Mouse (Mus musculus) brain, embryonic 14.5 days (tissue): ENCODE measurements around the gene Traf7. TPM values are rescaled to one million over a fixed set of nuclear protein-coding genes. Genes with fewer than 3 reads are reported as not detected.

Source experiments
- DNase-seq: peaks from one replicate; pipeline ENCODE4 v3.0.0-alpha.2; 2011; ENCODE audit warnings: low read depth
- CTCF ChIP-seq: fragments of 200-500 bp; IDR thresholded peaks from 2 replicates; pipeline ENCODE4 v1.5.1; 2012; ENCODE audit warnings: inconsistent platforms, mild to moderate bottlenecking, moderate library complexity, borderline replicate concordance; ENCODE audit not compliant: insufficient read depth, insufficient read length; ENCODE audit errors: extremely low read depth
- POLR2A ChIP-seq: fragments of 200-500 bp; IDR thresholded peaks from 2 replicates; pipeline ENCODE4 v1.6.1; 2012; ENCODE audit warnings: mild to moderate bottlenecking, inconsistent platforms, borderline replicate concordance; ENCODE audit not compliant: poor library complexity, insufficient read depth, insufficient read length, severe bottlenecking; ENCODE audit errors: extremely low read depth
- polyA plus RNA-seq: library from polyadenylated mRNA; depleted of rRNA; stranded (reverse); fragments of >200 nt; gene quantifications from 2 replicates; pipeline ENCODE4 v1.2.3, GENCODE M21; 2012; rRNA removed

The Traf7 gene
- polyA plus RNA-seq, 1 experiment: 310 TPM

DNA sequence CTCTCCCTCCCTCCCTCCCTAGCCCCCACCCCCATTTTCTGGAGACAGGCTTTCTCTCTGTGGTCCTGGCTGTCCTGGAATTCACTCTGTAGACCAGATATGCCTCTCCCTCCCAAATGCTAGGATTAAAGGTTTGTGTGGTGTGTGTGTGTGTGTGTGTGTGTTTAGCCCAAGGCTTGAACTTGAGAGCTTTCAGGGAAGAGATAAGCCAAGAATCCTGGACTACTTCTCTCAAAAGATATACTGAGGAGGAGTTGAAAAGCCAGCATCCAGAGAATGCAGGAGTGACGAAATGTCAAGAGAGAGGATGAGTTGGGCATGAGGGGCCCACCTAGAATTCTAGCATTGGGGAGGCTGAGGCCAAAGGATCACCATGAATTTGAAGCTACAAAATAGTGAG, 64.8 kb downstream of the Traf7 start:
- no peak for DNase-seq
- TF ChIP-seq POLR2A (no peak), CTCF (no peak)

DNA sequence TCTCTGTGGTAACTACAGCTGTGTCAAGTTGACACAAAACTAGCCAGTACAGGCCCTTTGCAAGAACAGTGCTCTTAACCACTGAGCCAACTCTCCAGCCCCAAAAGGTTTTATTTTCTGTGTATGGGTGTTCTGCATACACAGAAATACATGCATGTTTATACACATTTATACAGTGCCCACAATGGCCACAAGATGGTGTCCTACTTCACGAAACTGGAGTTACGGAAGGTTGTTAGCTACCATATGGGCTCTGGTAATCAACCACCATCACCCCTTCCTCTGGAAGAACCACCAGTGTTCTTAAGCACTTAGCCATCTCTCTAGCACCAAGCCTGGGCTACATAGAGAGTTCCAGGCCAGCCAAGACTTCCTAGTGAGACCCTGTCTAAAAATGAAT, 66.2 kb downstream of the Traf7 start:
- TF ChIP-seq CTCF (peak; percentile 19; the same call in 1 of the 2 replicates), POLR2A (no peak)
- DNase-seq: peak; percentile 38

Other genes with a start within 250 kb of the Traf7 start
- 0.29 and 0.40 TPM in 2 replicates for gene Abca17, start 176.9 kb downstream of the Traf7 start, polyA plus RNA-seq
- gene Abca3, start 176.0 kb downstream of the Traf7 start, polyA plus RNA-seq: 39.4 and 51.7 TPM in 2 replicates
- 395 and 451 TPM in 2 replicates for gene Rnps1, start 113.4 kb downstream of the Traf7 start, polyA plus RNA-seq
- 28.7 and 29.6 TPM in 2 replicates for gene Eci1, start 101.3 kb downstream of the Traf7 start, polyA plus RNA-seq
- gene Dnase1l2, start 84.8 kb downstream of the Traf7 start, polyA plus RNA-seq: 27.1 and 34.3 TPM in 2 replicates
- gene E4f1, start 57.6 kb downstream of the Traf7 start, polyA plus RNA-seq: 89.5 and 99.5 TPM in 2 replicates
- gene Pgp, start 57.5 kb downstream of the Traf7 start, polyA plus RNA-seq: 49.6 and 52.2 TPM in 2 replicates
- gene Bricd5, start 54.1 kb downstream of the Traf7 start, polyA plus RNA-seq: 0.48 and 0.77 TPM in 2 replicates
- gene Mlst8, start 48.9 kb downstream of the Traf7 start, polyA plus RNA-seq: 47.1 and 53.7 TPM in 2 replicates
- gene Caskin1, start 39.3 kb downstream of the Traf7 start, polyA plus RNA-seq: 91.5 and 142 TPM in 2 replicates
- 3.2 and 5.6 TPM in 2 replicates for gene Rab26, start 6.3 kb upstream of the Traf7 start, polyA plus RNA-seq
- 65.9 and 74.2 TPM in 2 replicates for gene Pkd1, start 21.9 kb upstream of the Traf7 start, polyA plus RNA-seq
- 189 and 190 TPM in 2 replicates for gene Tsc2, start 104.7 kb upstream of the Traf7 start, polyA plus RNA-seq
- 10.4 and 15.3 TPM in 2 replicates for gene Nthl1, start 104.7 kb upstream of the Traf7 start, polyA plus RNA-seq
- gene Slc9a3r2, start 122.4 kb upstream of the Traf7 start, polyA plus RNA-seq: 30.7 and 34.3 TPM in 2 replicates
- gene Npw, start 130.5 kb upstream of the Traf7 start, polyA plus RNA-seq: 0.23 TPM in 1 of 2 replicates, not detected in the other
- 76.3 and 102 TPM in 2 replicates for gene Zfp598, start 141.7 kb upstream of the Traf7 start, polyA plus RNA-seq
- 82.5 and 94.2 TPM in 2 replicates for gene Syngr3, start 162.0 kb upstream of the Traf7 start, polyA plus RNA-seq
- gene Gfer, start 168.2 kb upstream of the Traf7 start, polyA plus RNA-seq: 28.8 and 29.2 TPM in 2 replicates
- 7.6 and 10.7 TPM in 2 replicates for gene Noxo1, start 168.3 kb upstream of the Traf7 start, polyA plus RNA-seq
- 75.0 and 95.7 TPM in 2 replicates for gene Tbl3, start 179.7 kb upstream of the Traf7 start, polyA plus RNA-seq
- 0.54 and 0.64 TPM in 2 replicates for gene Rnf151, start 190.1 kb upstream of the Traf7 start, polyA plus RNA-seq
- 1,770 and 1,849 TPM in 2 replicates for gene Rps2, start 190.2 kb upstream of the Traf7 start, polyA plus RNA-seq
- gene Ndufb10, start 196.5 kb upstream of the Traf7 start, polyA plus RNA-seq: 245 and 253 TPM in 2 replicates
- gene Rpl3l, start 199.9 kb upstream of the Traf7 start, polyA plus RNA-seq: 0.05 and 0.08 TPM in 2 replicates
- gene Msrb1, start 208.7 kb upstream of the Traf7 start, polyA plus RNA-seq: 28.0 and 31.5 TPM in 2 replicates
- gene Hs3st6, start 225.1 kb upstream of the Traf7 start, polyA plus RNA-seq: 0.69 and 0.88 TPM in 2 replicates